10 mouse cellular contexts compared by ENCODE assay signal in the genomic region with DNA sequence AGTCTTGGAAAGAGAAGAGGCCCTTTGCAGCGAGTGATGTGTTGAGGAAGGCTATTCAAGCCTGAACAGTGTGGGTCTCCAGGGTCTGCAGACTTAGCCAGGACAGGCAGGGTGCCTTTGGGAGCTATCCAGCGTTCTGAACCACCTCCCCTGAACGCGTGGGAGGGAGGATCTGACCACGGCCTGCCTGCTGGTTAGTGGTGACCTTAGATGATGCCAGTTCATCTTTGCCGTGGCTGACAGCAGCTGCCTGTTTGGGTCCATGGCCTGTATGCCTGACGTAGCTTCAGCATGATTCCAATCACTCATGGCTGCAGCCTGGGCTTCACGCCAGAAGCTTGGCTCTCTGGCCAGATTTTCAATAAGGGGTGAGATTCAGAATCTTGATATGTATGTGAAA. TPM values are rescaled to one million over a fixed set of nuclear protein-coding genes. Genes with fewer than 3 reads are reported as not detected.
DNase-seq lines count a peak whose midpoint lies in the region; ATAC-seq lines count a peak whose summit lies in the region.
"Had no signal": no experiment of that assay in that cellular context is flagged by ENCODE, and none has a peak within 500 bp of the region (broad histone marks: within the 10 kb centered on the region; RNA-seq: fewer than 3 reads in every experiment).

No protein-coding gene starts in this region.

- DNase-seq in heart, postnatal 14 days = peak; percentile 45 to 57
- no peak for DNase-seq in heart, postnatal 25 days (ENCODE audit: low spot score)
- peak; percentile 57 for DNase-seq in 416B (ENCODE audit: low read depth)
- DNase-seq in adrenal gland, adult 8-10 months = peak; percentile 45
- peak; percentile 75 for DNase-seq in embryonic facial prominence, embryonic 11.5 days (ENCODE audit: low spot score)
- peak; percentile 52 for DNase-seq in lung, postnatal 14 days
- DNase-seq in urinary bladder, postnatal 25 days (ENCODE audit: low spot score) = no peak

- H3K9ac ChIP-seq in embryonic facial prominence, embryonic 11.5 days (replicated peaks; ENCODE audit: low read length) = no peak overlapping the region
- H3K9ac ChIP-seq: neural tube, embryonic 12.5 days had no signal

- 18% methylated on average over 8 of the region's 8 CpGs for WGBS in embryonic facial prominence, embryonic 11.5 days

- no peak overlapping the region for H3K4me2 ChIP-seq in embryonic facial prominence, embryonic 11.5 days (ENCODE audit: low read depth, low read length)
- H3K4me2 ChIP-seq: neural tube, embryonic 12.5 days had no signal

- H3K27ac ChIP-seq in embryonic facial prominence, embryonic 11.5 days (replicated peaks; ENCODE audit: low read depth, low read length) = no peak overlapping the region
- H3K27ac ChIP-seq: neural tube, embryonic 12.5 days had no signal

- no peaks in the 10 kb centered on the region for H3K27me3 ChIP-seq in embryonic facial prominence, embryonic 11.5 days (ENCODE audit: control insufficient read depth, insufficient read depth, low read length)
- H3K27me3 ChIP-seq: neural tube, embryonic 12.5 days had no signal

- H3K4me3 ChIP-seq in embryonic facial prominence, embryonic 11.5 days (ENCODE audit: low read depth, low read length) = no peak overlapping the region
- H3K4me3 ChIP-seq: neural tube, embryonic 12.5 days had no signal

- intact Hi-C loops in heart, postnatal 14 days (cut with DNase I) = no loop called here
- intact Hi-C loops in heart, postnatal 25 days (cut with DNase I) = no loop called here

- ATAC-seq in embryonic facial prominence, embryonic 11.5 days (replicated peaks; ENCODE audit: insufficient number of reproducible peaks, low FRiP score, low TSS enrichment, low read depth) = no peak
- no peak for ATAC-seq in erythroblast, adult 5-6 weeks (replicated peaks; ENCODE audit: low FRiP score, poor library complexity, severe bottlenecking)

- H3K9me3 ChIP-seq in embryonic facial prominence, embryonic 11.5 days (replicated peaks; ENCODE audit: control insufficient read depth, low read length) = no peaks in the 10 kb centered on the region
- H3K9me3 ChIP-seq: neural tube, embryonic 12.5 days had no signal

- H3K36me3 ChIP-seq in embryonic facial prominence, embryonic 11.5 days (replicated peaks; ENCODE audit: control insufficient read depth, insufficient read depth, low read depth, low read length) = no peaks in the 10 kb centered on the region
- H3K36me3 ChIP-seq: neural tube, embryonic 12.5 days had no signal

- H3K4me1 ChIP-seq in embryonic facial prominence, embryonic 11.5 days (ENCODE audit: control insufficient read depth, insufficient read depth, low read length) = no peaks in the 10 kb centered on the region

RNA-seq across cellular contexts. Expression of a gene that starts 23.4 kb away (rescaled TPM):
- total RNA-seq in heart, postnatal 14 days (2021) = 10 to 100 TPM; 14.5 to 17.3 TPM
- 10 to 100 TPM; 12.5 to 14.3 TPM for total RNA-seq in heart, postnatal 25 days (2021)
- 10 to 100 TPM; 21.1 to 33.4 (median 27.0) TPM for total RNA-seq in adrenal gland, adult 8-10 months (2022)
- 2.3 and 4.3 TPM in 2 replicates for polyA plus RNA-seq in embryonic facial prominence, embryonic 11.5 days (2014; fragmentation: Nextera tagmentation; extraction: Ambion mirVana)
- total RNA-seq in erythroblast, adult 5-6 weeks (2015; ENCODE audit: low replicate concordance) = 1.5 TPM in 2 replicates
- total RNA-seq in erythroblast, adult 5-6 weeks (2017; ENCODE audit: low replicate concordance) = 0.26 and 1.3 TPM in 2 replicates

RNA-seq across cellular contexts. Expression of a gene that starts 23.6 kb away (rescaled TPM):
- total RNA-seq in heart, postnatal 14 days (2021) = 1 to 10 TPM in 1 of 2 experiments, under 1 TPM in 1; 0.93 to 1.7 TPM
- total RNA-seq in heart, postnatal 25 days (2021) = 1 to 10 TPM; 1.8 to 2.7 TPM
- under 1 TPM in 3 of 4 experiments, not detected in 1; 0.49 to 0.94 (median 0.86) TPM for total RNA-seq in adrenal gland, adult 8-10 months (2022)
- 0.21 and 1.5 TPM in 2 replicates for polyA plus RNA-seq in embryonic facial prominence, embryonic 11.5 days (2014; fragmentation: Nextera tagmentation; extraction: Ambion mirVana)
- not detected in 2 replicates for total RNA-seq in erythroblast, adult 5-6 weeks (2015; ENCODE audit: low replicate concordance)
- not detected in 2 replicates for total RNA-seq in erythroblast, adult 5-6 weeks (2017; ENCODE audit: low replicate concordance)
- total RNA-seq: hematopoietic stem cell, adult 5-6 weeks had no signal

RNA-seq across cellular contexts. Expression of a gene that starts 28.9 kb away (rescaled TPM):
- total RNA-seq in heart, postnatal 14 days (2021) = under 1 TPM in 1 of 2 experiments, not detected in 1; 0.69 TPM
- not detected for total RNA-seq in heart, postnatal 25 days (2021)
- under 1 TPM in 2 of 4 experiments, not detected in 2; 0.38 to 0.68 TPM for total RNA-seq in adrenal gland, adult 8-10 months (2022)
- polyA plus RNA-seq in embryonic facial prominence, embryonic 11.5 days (2014; fragmentation: Nextera tagmentation; extraction: Ambion mirVana) = 6.3 and 6.4 TPM in 2 replicates
- not detected in 2 replicates for total RNA-seq in erythroblast, adult 5-6 weeks (2015; ENCODE audit: low replicate concordance)
- total RNA-seq in erythroblast, adult 5-6 weeks (2017; ENCODE audit: low replicate concordance) = not detected in 2 replicates
- total RNA-seq: hematopoietic stem cell, adult 5-6 weeks had no signal

RNA-seq across cellular contexts. Expression of a gene that starts 43.1 kb away (rescaled TPM):
- total RNA-seq in heart, postnatal 14 days (2021) = 10 to 100 TPM; 10.2 to 10.3 TPM
- total RNA-seq in heart, postnatal 25 days (2021) = 10 to 100 TPM; 10.2 to 10.4 TPM
- 10 to 100 TPM in 3 of 4 experiments, 1 to 10 TPM in 1; 9.1 to 13.8 (median 10.6) TPM for total RNA-seq in adrenal gland, adult 8-10 months (2022)
- polyA plus RNA-seq in embryonic facial prominence, embryonic 11.5 days (2014; fragmentation: Nextera tagmentation; extraction: Ambion mirVana) = 9.7 and 11.4 TPM in 2 replicates
- total RNA-seq in erythroblast, adult 5-6 weeks (2015; ENCODE audit: low replicate concordance) = not detected in 2 replicates
- not detected in 2 replicates for total RNA-seq in erythroblast, adult 5-6 weeks (2017; ENCODE audit: low replicate concordance)

Comparison
In these comparisons a context has a peak if more than half of its experiments do, and no peak if none do; other contexts are left out.
1. DNase-seq: peak in heart, postnatal 14 days (2 of 2), 416B (single experiment), adrenal gland, adult 8-10 months (single experiment), embryonic facial prominence, embryonic 11.5 days (single experiment) and lung, postnatal 14 days (single experiment); none in heart, postnatal 25 days (single experiment) and urinary bladder, postnatal 25 days (single experiment).
2. RNA of a gene that starts 23.4 kb away (total RNA-seq): 21.1 to 33.4 TPM in adrenal gland, adult 8-10 months, 14.5 to 17.3 TPM in heart, postnatal 14 days and 12.5 to 14.3 TPM in heart, postnatal 25 days; 0.26 to 1.5 TPM in erythroblast, adult 5-6 weeks; every median in the first group is over 4 times any median in the second.